Mouse (Mus musculus) gastrocnemius, postnatal 36 days (tissue): ENCODE measurements around the gene Fzr1. TPM values are rescaled to one million over a fixed set of nuclear protein-coding genes. Genes with fewer than 3 reads are reported as not detected.

Experiments used
- DNase-seq, 2 experiments: peaks; one replicate each; pipeline ENCODE4 v3.0.0; 2022
- intact Hi-C: fragments of 180-260 bp; cut with DNase I; formaldehyde crosslinking; loops from one replicate; pipeline ENCODE4 v1.15.1; 2025
- microRNA-seq, 2 experiments: library from miRNA; unstranded; fragments of <30 nt; microRNA quantifications; one replicate each; pipeline ENCODE4 v1.2.0; 2021
- total RNA-seq, 2 experiments: library from RNA; stranded (reverse); gene quantifications; 2 replicates each; pipeline ENCODE4 v1.2.3; 2021

Fzr1 gene
- total RNA-seq, 2 experiments from 2014 or later = 14.2 to 15.9 TPM

DNA sequence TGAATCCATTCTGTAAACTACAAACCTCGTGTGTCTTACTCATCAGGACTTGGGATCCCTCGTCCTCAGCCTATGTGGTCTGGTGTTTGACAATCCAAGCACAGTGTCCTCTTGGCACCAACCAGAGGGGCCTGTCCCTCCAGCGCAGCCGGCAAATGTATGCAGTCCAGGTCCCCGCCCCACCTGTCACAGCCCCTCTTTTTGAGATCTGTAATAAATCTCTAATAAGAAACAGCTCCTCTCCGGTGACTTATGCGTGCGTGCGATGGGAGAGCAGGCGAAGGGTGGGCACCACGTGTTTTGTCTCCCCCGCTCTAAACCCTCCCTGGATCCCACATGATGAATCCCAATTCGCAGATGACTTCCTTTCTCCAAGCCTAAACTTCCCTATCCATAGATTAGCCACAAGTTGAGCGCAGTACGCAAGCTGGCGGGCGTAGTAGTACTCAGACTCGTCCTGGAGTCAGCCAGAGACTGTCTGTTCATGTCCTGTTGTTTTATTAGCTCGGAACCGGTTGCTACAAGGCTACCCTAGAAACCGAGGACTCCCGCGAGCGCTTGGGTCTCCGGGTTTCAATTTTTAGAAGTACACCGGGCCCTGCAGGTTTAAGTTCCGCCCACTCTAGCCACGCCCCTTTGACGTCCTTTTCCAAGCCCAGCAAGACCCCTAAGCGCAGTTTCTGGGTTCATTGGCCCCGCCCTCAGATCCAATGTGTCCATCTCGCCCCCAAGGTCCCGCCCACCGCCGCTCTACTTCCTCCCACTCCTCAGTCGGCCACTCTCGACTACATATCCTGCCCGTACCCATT lies 58.4 kb downstream of the Fzr1 start:
- intact Hi-C loops = loop anchor here (2.0 kb wide), 1 partner anchor 27 kb away; the partner anchor contains the start of gene Pip5k1c
- DNase-seq = peak; percentile 90 to 94

DNA sequence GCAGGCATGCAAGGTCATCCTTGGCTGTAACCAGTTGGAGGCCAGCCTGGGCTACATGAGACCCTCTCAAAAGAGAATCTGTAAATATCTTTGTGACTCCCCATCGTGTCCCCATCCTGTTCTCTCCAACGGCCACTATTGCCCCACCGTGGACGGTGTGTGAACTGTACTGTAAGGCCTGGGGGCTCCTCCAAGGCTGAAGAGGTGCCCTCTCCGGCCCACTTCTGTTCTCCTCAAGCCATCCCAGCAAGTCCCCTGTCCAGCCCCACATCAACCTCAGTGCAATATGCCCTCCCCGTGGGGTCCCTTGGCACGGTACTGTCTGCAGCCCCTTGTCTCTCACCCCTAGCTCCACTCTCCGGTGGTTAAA lies 59.0 kb downstream of the Fzr1 start:
- intact Hi-C loops = no loop called here
- no peak for DNase-seq

DNA sequence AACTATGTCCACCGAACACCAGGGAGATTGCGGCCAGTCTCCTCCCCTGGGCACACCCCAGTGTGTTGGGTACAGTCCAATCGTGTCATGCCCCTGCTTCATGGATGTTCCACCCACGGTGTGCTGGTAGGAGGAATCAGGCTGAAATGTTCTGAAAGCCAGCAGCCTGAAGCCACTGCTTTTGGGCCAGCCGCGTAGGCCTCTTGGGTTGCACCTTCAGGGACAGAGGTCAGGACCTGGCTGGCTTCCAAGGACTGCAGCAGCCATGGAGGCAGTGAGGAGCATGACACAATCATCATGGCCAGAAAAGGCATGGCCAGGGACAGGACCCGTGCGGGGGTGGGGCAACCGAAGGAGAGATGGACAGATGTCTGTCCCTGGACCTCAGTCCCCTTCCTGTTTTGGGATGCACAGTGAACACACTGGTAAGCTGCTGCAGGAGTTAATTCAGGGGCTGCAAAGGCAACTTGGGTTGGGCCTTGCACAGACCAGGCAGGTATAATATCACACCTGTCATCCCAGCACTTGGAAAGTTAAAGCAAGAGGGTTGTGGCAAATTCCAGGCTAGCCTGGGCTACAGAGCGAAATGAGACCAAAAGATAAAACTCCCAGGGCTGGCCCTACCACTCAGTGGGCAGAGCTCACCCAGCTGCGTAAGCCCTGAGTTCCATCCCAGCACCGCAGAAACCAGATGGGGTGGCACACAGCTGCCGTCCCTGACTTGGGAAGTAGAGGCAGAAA lies 59.6 kb downstream of the Fzr1 start:
- intact Hi-C loops = no loop called here

DNA sequence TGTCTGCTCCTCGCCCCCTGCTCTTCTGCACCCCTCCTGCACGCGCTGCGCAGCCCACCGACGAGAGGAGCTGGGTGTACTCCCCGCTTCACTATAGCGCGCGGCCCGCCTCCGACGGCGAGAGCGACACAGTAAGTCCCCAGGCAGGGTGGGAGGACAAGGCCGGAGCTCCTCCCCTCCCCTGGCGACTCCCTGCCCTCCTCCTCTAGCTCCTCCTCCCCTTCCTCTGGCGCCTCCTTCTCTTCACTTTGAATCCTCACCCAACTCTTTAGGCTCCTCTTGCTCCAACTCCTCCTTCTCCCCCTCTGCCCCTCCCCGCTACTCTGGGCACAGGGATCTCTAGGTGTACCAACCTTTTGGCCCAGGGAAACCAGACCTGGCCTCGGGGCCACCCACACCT lies 61.0 kb downstream of the Fzr1 start:
- intact Hi-C loops = no loop called here
- DNase-seq = no peak

More for the DNA sequence above, 59.6 kb downstream of the Fzr1 start:
- no peak for DNase-seq

DNA sequence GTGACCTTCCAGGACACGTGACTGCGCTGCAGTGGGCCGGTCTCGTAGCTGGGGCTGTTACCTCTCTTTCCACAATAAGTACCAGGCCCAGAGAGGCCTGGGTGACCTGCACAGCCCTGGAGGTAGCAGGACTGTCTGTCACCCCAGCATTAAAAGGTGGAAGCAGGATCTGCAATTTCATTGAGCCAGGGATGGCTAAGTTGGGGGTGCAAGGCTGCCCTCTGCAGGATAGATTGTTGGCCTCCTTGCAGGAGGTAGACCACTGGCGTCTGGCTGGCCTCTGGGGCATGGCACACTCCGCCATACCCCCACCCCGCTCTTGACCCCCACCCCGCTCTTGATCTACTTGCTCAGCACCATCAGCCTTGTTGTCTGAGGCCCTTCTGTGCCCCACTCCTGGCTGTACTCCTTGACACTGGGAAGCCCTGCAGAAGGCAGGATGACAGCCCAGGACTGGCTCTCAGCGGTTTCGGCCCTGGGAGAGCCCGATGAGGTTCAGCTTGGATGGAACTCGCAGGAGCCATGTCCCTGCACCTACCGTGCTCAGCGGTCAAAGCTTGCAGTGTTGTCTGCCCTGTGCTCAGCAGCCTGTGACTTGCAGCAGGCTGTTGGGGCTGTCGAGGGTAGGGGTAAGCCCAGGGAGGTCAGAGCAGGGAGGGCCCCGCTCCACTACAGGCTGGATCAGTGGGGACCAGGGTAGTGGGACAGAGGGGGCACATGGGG lies 61.8 kb downstream of the Fzr1 start:
- intact Hi-C loops = no loop called here
- DNase-seq = no peak

Small RNA genes within 50 kb of the gene (microRNA-seq; reads per million reads assigned to microRNA genes)
- gene Mir1191b (1.5 to 2.1 reads per million in 2 experiments), gene Mir6913 (0 to 0.74 reads per million in 2 experiments)

Other genes starting within 250 kb of the Fzr1 start
- gene Zbtb7a, start 243.3 kb downstream of the Fzr1 start, total RNA-seq = 10 to 100 TPM; 22.4 to 27.8 TPM
- gene Pias4, start 210.6 kb downstream of the Fzr1 start, total RNA-seq = 10 to 100 TPM; 14.0 to 16.3 TPM
- gene Eef2, start 201.9 kb downstream of the Fzr1 start, total RNA-seq = 100 to 1,000 TPM; 880 to 957 TPM
- 10 to 100 TPM; 21.1 to 23.9 TPM for gene Dapk3, start 195.5 kb downstream of the Fzr1 start, total RNA-seq
- not detected for gene 4930442H23Rik, start 194.7 kb downstream of the Fzr1 start, total RNA-seq
- 10 to 100 TPM; 44.9 to 76.8 TPM for gene Nmrk2, start 176.5 kb downstream of the Fzr1 start, total RNA-seq
- gene Atcay, start 147.7 kb downstream of the Fzr1 start, total RNA-seq = not detected
- gene Zfr2, start 145.4 kb downstream of the Fzr1 start, total RNA-seq = 1 to 10 TPM; 1.9 TPM
- under 1 TPM in 1 of 2 experiments, not detected in 1; 0.22 TPM for gene Matk, start 125.6 kb downstream of the Fzr1 start, total RNA-seq
- 10 to 100 TPM; 90.6 to 91.0 TPM for gene Mrpl54, start 111.6 kb downstream of the Fzr1 start, total RNA-seq
- gene Apba3, start 111.6 kb downstream of the Fzr1 start, total RNA-seq = 100 to 1,000 TPM in 1 of 2 experiments, 10 to 100 TPM in 1; 98.5 to 102 TPM
- not detected for gene Tjp3, start 86.9 kb downstream of the Fzr1 start, total RNA-seq
- gene Pip5k1c, start 85.6 kb downstream of the Fzr1 start, total RNA-seq = 10 to 100 TPM; 21.4 to 23.2 TPM
- gene Cactin, start 57.4 kb downstream of the Fzr1 start, total RNA-seq = 10 to 100 TPM in 1 of 2 experiments, 1 to 10 TPM in 1; 7.6 to 10.2 TPM
- gene Tbxa2r, start 49.8 kb downstream of the Fzr1 start, total RNA-seq = under 1 TPM; 0.87 to 0.99 TPM
- gene Gipc3, start 35.2 kb downstream of the Fzr1 start, total RNA-seq = 1 to 10 TPM; 1.1 to 1.3 TPM
- gene Hmg20b, start 28.0 kb downstream of the Fzr1 start, total RNA-seq = 10 to 100 TPM; 19.7 to 20.9 TPM
- gene Mfsd12, start 21.0 kb downstream of the Fzr1 start, total RNA-seq = 1 to 10 TPM; 2.2 to 2.6 TPM
- under 1 TPM; 0.37 to 0.41 TPM for gene 4930404N11Rik, start 12.7 kb downstream of the Fzr1 start, total RNA-seq
- gene Dohh, start 5.9 kb upstream of the Fzr1 start, total RNA-seq = 10 to 100 TPM; 36.5 to 42.5 TPM
- 1 to 10 TPM in 1 of 2 experiments, under 1 TPM in 1; 0.89 to 1.2 TPM for gene Gm48551, start 6.0 kb upstream of the Fzr1 start, total RNA-seq
- under 1 TPM; 0.59 to 0.77 TPM for gene Gm48552, start 10.5 kb upstream of the Fzr1 start, total RNA-seq
- under 1 TPM; 0.37 to 0.38 TPM for gene Smim24, start 14.5 kb upstream of the Fzr1 start, total RNA-seq
- gene Nfic, start 77.1 kb upstream of the Fzr1 start, total RNA-seq = 100 to 1,000 TPM; 219 to 237 TPM
- not detected for gene Celf5, start 104.2 kb upstream of the Fzr1 start, total RNA-seq
- gene Ncln, start 117.9 kb upstream of the Fzr1 start, total RNA-seq = 10 to 100 TPM; 42.1 to 44.9 TPM
- gene S1pr4, start 121.6 kb upstream of the Fzr1 start, total RNA-seq = 1 to 10 TPM in 1 of 2 experiments, under 1 TPM in 1; 0.46 to 1.5 TPM
- gene Gna15, start 145.7 kb upstream of the Fzr1 start, total RNA-seq = under 1 TPM in 1 of 2 experiments, not detected in 1; 0.20 TPM
- 10 to 100 TPM; 23.6 TPM for gene Gna11, start 166.7 kb upstream of the Fzr1 start, total RNA-seq
- 100 to 1,000 TPM; 847 to 848 TPM for gene Aes, start 181.0 kb upstream of the Fzr1 start, total RNA-seq
- 1 to 10 TPM; 4.4 to 4.7 TPM for gene Tle2, start 196.0 kb upstream of the Fzr1 start, total RNA-seq
- 1 to 10 TPM; 4.2 to 4.9 TPM for gene Tle6, start 222.6 kb upstream of the Fzr1 start, total RNA-seq
- 1 to 10 TPM; 2.3 TPM for gene BC025920, start 227.8 kb upstream of the Fzr1 start, total RNA-seq
- gene Sirt6, start 249.3 kb upstream of the Fzr1 start, total RNA-seq = 1 to 10 TPM; 3.5 to 4.1 TPM